Mouse (Mus musculus) MEL (cell line): ENCODE results near the gene Lmod2. TPM values are rescaled to one million over a fixed set of nuclear protein-coding genes. Genes with fewer than 3 reads are reported as not detected.

Source experiments
- DNase-seq: peaks from one replicate; pipeline ENCODE4 v3.0.0; 2011; ENCODE audit warnings: low read depth, low spot score
- H3K27ac ChIP-seq: 2 replicates; pipeline ENCODE4 v1.5.1; 2012; ENCODE audit warnings: low read depth, mild to moderate bottlenecking, control low read depth, low read length, moderate library complexity; ENCODE audit not compliant: control insufficient read depth
- H3K27me3 ChIP-seq, 2 experiments: fragments of 150-350 bp in 1 of 2; sonication (generic) in 1 of 2; 2 replicates each; pipeline ENCODE4 v1.6.1; 2012; ENCODE audit warnings: low read length in 2 of 2, mild to moderate bottlenecking in 2 of 2, improper control_type of control experiment in 1 of 2, moderate library complexity in 1 of 2; ENCODE audit not compliant: insufficient read depth in 2 of 2, control insufficient read depth in 1 of 2
- H3K36me3 ChIP-seq, 2 experiments: 2 replicates each; pipeline ENCODE4 v1.6.1; 2012 to 2014; ENCODE audit warnings: low read length in 2 of 2, improper control_type of control experiment in 1 of 2, inconsistent platforms in 1 of 2, mild to moderate bottlenecking in 1 of 2; ENCODE audit not compliant: insufficient read depth in 2 of 2, control insufficient read depth in 1 of 2
- H3K4me1 ChIP-seq, 2 experiments: fragments of 150-350 bp in 1 of 2; sonication (generic) in 1 of 2; 2 replicates each; pipeline ENCODE4 v1.6.1; 2012; ENCODE audit warnings: low read length in 2 of 2, improper control_type of control experiment in 1 of 2, mild to moderate bottlenecking in 1 of 2; ENCODE audit not compliant: insufficient read depth in 2 of 2, control insufficient read depth in 1 of 2
- H3K4me3 ChIP-seq, 2 experiments: fragments of 150-350 bp in 1 of 2; sonication (generic) in 1 of 2; 2 replicates each; pipeline ENCODE4 v1.5.1; 2012; ENCODE audit warnings: low read depth in 2 of 2, low read length in 2 of 2, mild to moderate bottlenecking in 2 of 2, moderate library complexity in 2 of 2, control low read depth in 1 of 2, improper control_type of control experiment in 1 of 2; ENCODE audit not compliant: control insufficient read depth in 1 of 2, insufficient read depth in 1 of 2
- H3K79me2 ChIP-seq: 2 replicates; pipeline ENCODE4 v1.6.1; 2012; ENCODE audit warnings: mild to moderate bottlenecking, low read length, moderate library complexity; ENCODE audit not compliant: control insufficient read depth, poor library complexity, insufficient read depth
- H3K9ac ChIP-seq: 2 replicates; pipeline ENCODE4 v1.6.1; 2012; ENCODE audit warnings: low read depth, mild to moderate bottlenecking, control low read depth, low read length, moderate library complexity; ENCODE audit not compliant: control insufficient read depth, poor library complexity, severe bottlenecking
- H3K9me3 ChIP-seq: fragments of 150-350 bp; sonication (generic); replicated peaks from 2 replicates; pipeline ENCODE4 v1.6.1; 2012; ENCODE audit warnings: mild to moderate bottlenecking, low read length, improper control_type of control experiment, moderate library complexity; ENCODE audit not compliant: insufficient read depth
- BHLHE40 ChIP-seq: IDR thresholded peaks from 2 replicates; pipeline ENCODE4 v1.6.1; 2012; ENCODE audit warnings: low read depth, mild to moderate bottlenecking, inconsistent platforms, low read length, improper control_type of control experiment, borderline replicate concordance
- CHD1 ChIP-seq: IDR thresholded peaks from 2 replicates; pipeline ENCODE4 v1.6.1; 2012; ENCODE audit warnings: low read depth, mild to moderate bottlenecking, inconsistent platforms, low read length, improper control_type of control experiment
- EP300 ChIP-seq, 2 experiments: IDR thresholded peaks; 2 replicates each; pipeline ENCODE4 v1.6.1; 2011; ENCODE audit warnings: improper control_type of control experiment in 2 of 2, low read length in 2 of 2, low read depth in 1 of 2, mild to moderate bottlenecking in 1 of 2
- ETS1 ChIP-seq: IDR thresholded peaks from 2 replicates; pipeline ENCODE4 v1.6.1; 2012; ENCODE audit warnings: low read depth, mild to moderate bottlenecking, inconsistent platforms, low read length, improper control_type of control experiment, moderate library complexity
- GABPA ChIP-seq: IDR thresholded peaks from 2 replicates; pipeline ENCODE4 v1.6.1; 2012; ENCODE audit warnings: low read depth, mild to moderate bottlenecking, inconsistent platforms, low read length, improper control_type of control experiment, moderate library complexity
- MAFK ChIP-seq: IDR thresholded peaks from 2 replicates; pipeline ENCODE4 v1.6.1; 2011; ENCODE audit warnings: low read depth, mild to moderate bottlenecking, low read length, improper control_type of control experiment, borderline replicate concordance
- MAX ChIP-seq: IDR thresholded peaks from 2 replicates; pipeline ENCODE4 v1.6.1; 2011; ENCODE audit warnings: low read length, improper control_type of control experiment
- MYB ChIP-seq: IDR thresholded peaks from 2 replicates; pipeline ENCODE4 v1.6.1; 2011; ENCODE audit warnings: mild to moderate bottlenecking, low read depth, low read length, improper control_type of control experiment
- MYC ChIP-seq: IDR thresholded peaks from 2 replicates; pipeline ENCODE4 v1.6.1; 2011; ENCODE audit warnings: low read depth, mild to moderate bottlenecking, low read length, improper control_type of control experiment, moderate library complexity
- NELFE ChIP-seq: IDR thresholded peaks from 2 replicates; pipeline ENCODE4 v1.6.1; 2011; ENCODE audit warnings: low read depth, low read length, improper control_type of control experiment
- NRF1 ChIP-seq: IDR thresholded peaks from 2 replicates; pipeline ENCODE4 v1.6.1; 2014; ENCODE audit warnings: low read depth, mild to moderate bottlenecking, inconsistent platforms, low read length, improper control_type of control experiment, moderate library complexity; ENCODE audit not compliant: poor library complexity, insufficient read depth, severe bottlenecking
- POLR2AphosphoS2 ChIP-seq: IDR thresholded peaks from 2 replicates; pipeline ENCODE4 v1.6.1; 2011; ENCODE audit warnings: low read length, improper control_type of control experiment
- POLR2AphosphoS5 ChIP-seq: IDR thresholded peaks from 2 replicates; pipeline ENCODE4 v1.6.1; 2012; ENCODE audit warnings: low read depth, borderline replicate concordance, mild to moderate bottlenecking, inconsistent platforms, low read length, moderate library complexity, mixed read lengths
- RAD21 ChIP-seq: IDR thresholded peaks from 2 replicates; pipeline ENCODE4 v1.6.1; 2011; ENCODE audit warnings: mild to moderate bottlenecking, low read depth, low read length, improper control_type of control experiment
- ZKSCAN1 ChIP-seq: IDR thresholded peaks from 2 replicates; pipeline ENCODE4 v1.6.1; 2012; ENCODE audit warnings: low read depth, mild to moderate bottlenecking, inconsistent platforms, low read length, improper control_type of control experiment, moderate library complexity
- ZMIZ1 ChIP-seq: IDR thresholded peaks from 2 replicates; pipeline ENCODE4 v1.6.1; 2012; ENCODE audit warnings: low read depth, mild to moderate bottlenecking, inconsistent platforms, low read length, improper control_type of control experiment, moderate library complexity
- polyA plus RNA-seq, 2 experiments: library from polyadenylated mRNA; stranded (reverse) in 1 of 2; unstranded in 1 of 2; fragments of >175 nt in 1 of 2; fragments of >200 nt in 1 of 2; gene quantifications; 2 replicates each; pipeline versions ENCODE4 v1.2.1 to v1.2.4; 2012; ENCODE audit warnings: low replicate concordance in 2 of 2, low read depth in 1 of 2; ENCODE audit not compliant: insufficient read length in 2 of 2, insufficient read depth in 1 of 2, missing spikeins in 1 of 2
- total RNA-seq: library from RNA; depleted of rRNA; stranded (reverse); fragments of 300-350 nt; gene quantifications from 2 replicates; pipeline ENCODE4 v1.2.3, GENCODE M21; 2012

The Lmod2 gene
- total and polyA plus RNA-seq, 3 experiments: not detected

- Histone ChIP-seq H3K36me3 (peaks cover 0 to 8% of the 10 kb centered on the region in 2 experiments; a peak in 2 of 4 replicates), H3K9me3 (no peaks in the 10 kb centered on the region), H3K4me1 (no peaks in the 10 kb centered on the region), H3K9ac (no peak overlapping the region), H3K79me2 (no peaks in the 10 kb centered on the region), H3K27me3 (no peaks in the 10 kb centered on the region; a peak in 1 of 4 replicates), H3K4me3 (no peak overlapping the region), H3K27ac (no peak overlapping the region)
- DNase-seq: no peak
- TF ChIP-seq NELFE (no peak), POLR2AphosphoS5 (no peak), MAFK (no peak), BHLHE40 (no peak), EP300 (IDR thresholded peaks at IDR 0.05; ENCODE audit: low read depth in 1 of 2, low read length in 2 of 2) (no peak), POLR2AphosphoS2 (no peak), CHD1 (no peak)
These were observed 12.8 kb downstream of the Lmod2 start for GRCm38 (mm10) chr6:24610358-24610757.

- H3K9ac ChIP-seq: no peak overlapping the region
- H3K79me2 ChIP-seq: no peaks in the 10 kb centered on the region
- no peak overlapping the region for H3K4me3 ChIP-seq
- H3K27me3 ChIP-seq: no peaks in the 10 kb centered on the region; a peak in 1 of 4 replicates
- no peaks in the 10 kb centered on the region for H3K4me1 ChIP-seq
- H3K36me3 ChIP-seq: peaks cover 0 to 8% of the 10 kb centered on the region in 2 experiments; a peak in 2 of 4 replicates
- no peaks in the 10 kb centered on the region for H3K9me3 ChIP-seq
- TF ChIP-seq MAFK (no peak), CHD1 (no peak), MAX (no peak), ZMIZ1 (no peak), GABPA (no peak), EP300 (IDR thresholded peaks at IDR 0.05; ENCODE audit: low read depth in 1 of 2, low read length in 2 of 2) (no peak), NELFE (no peak), NRF1 (no peak), MYB (no peak), RAD21 (no peak), MYC (no peak), ZKSCAN1 (no peak), ETS1 (no peak)
- no peak for DNase-seq
- H3K27ac ChIP-seq: no peak overlapping the region
These were observed 14.7 kb downstream of the Lmod2 start for GRCm38 (mm10) chr6:24612074-24612755.
